Mouse (Mus musculus): ENCODE measurements at regions not wholly inside any gene's neighbourhood (a gene's known extent, or its start where the extent isn't known, plus 50 kb on each side); places are given as distances from the start of the nearest gene placed in this dataset.

DNA sequence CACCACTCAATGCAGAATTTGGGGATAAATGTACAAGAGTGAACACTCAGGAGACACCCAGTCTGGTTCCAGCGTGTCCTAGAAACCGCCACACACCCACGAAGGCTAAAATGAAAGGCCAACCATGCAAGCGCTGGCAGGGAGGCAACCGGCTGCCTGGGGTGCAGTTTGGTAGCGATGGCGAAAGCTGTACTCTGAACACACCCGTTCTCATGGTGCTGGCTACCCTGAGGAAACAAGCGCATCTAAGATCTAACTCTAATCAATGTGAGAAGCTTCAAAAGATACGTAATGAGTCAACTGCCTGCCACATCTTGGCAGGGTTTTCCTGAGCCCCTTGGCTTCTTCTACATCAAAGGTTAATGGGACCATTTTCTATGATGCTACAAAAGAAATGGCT lies 56.4 kb upstream of the Pkdcc start:
- TF ChIP-seq GATA4 (IDR thresholded peaks at IDR 0.05; ENCODE audit: insufficient replicate concordance, low read length): no peak

- TF ChIP-seq GATA4 (IDR thresholded peaks at IDR 0.05; ENCODE audit: insufficient replicate concordance, low read length): no peak
Observed at GRCm38 (mm10) chr17:83159634-83160033, 55.5 kb upstream of the Pkdcc start.

DNA sequence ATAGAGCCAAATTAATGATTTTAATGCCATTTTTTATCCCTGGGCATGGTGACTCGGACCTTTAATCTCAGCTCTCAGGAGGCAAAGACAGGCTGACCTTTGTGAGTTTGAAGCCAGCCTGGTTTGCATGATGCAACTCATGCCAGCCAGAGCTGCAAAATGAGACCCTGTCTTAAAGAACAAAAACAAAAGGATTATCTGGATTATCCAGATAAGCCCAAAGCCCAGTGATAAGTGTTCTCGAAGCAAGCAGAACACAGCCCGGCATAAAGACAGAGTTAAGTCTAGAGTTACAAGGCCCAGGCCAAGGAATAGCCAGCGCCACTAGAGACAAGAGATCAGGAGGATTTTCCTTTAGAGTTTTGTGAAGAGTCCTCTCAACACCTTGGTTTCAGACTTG lies 54.8 kb upstream of the Pkdcc start:
- no peak for TF ChIP-seq GATA4 (IDR thresholded peaks at IDR 0.05; ENCODE audit: insufficient replicate concordance, low read length)

- TF ChIP-seq GATA4 (IDR thresholded peaks at IDR 0.05; ENCODE audit: insufficient replicate concordance, low read length): no peak
Observed at GRCm38 (mm10) chr17:83161731-83162130, 53.4 kb upstream of the Pkdcc start.

GRCm38 (mm10) chr17:83163952-83164560 lies 51.0 kb upstream of the Pkdcc start:
- TF ChIP-seq GATA4 (IDR thresholded peaks at IDR 0.05; ENCODE audit: insufficient replicate concordance, low read length): no peak

GRCm38 (mm10) chr17:83164728-83165127 lies 50.4 kb upstream of the Pkdcc start:
- TF ChIP-seq GATA4 (IDR thresholded peaks at IDR 0.05; ENCODE audit: insufficient replicate concordance, low read length): no peak

DNA sequence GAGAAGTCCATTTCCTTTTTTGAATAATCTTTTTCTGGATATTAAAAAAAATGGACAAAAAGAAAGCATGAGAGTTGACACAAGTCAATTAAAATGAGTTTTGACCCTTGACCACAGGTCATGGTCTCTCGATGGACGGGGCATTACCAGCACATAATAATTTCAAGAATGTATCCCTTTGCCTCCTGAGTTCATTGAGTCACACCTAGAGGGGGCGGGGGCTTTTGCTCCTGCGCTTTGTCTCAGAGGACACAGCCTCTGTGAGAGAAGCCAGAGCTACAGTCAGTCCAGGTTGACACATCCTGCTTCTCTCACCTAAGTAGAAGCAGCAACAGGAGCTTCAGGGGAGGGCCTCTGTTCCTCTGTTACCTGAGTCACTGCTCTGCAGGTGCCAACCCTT lies 50.0 kb upstream of the Pkdcc start:
- TF ChIP-seq GATA4 (IDR thresholded peaks at IDR 0.05; ENCODE audit: insufficient replicate concordance, low read length): no peak

Measured in liver, adult (tissue).